Comparison of ENCODE assay signal across 20 mouse cellular contexts in genomic region chr1:58409553-58410197, GRCm38 (mm10). TPM values are rescaled to one million over a fixed set of nuclear protein-coding genes. Genes with fewer than 3 reads are reported as not detected.
DNase-seq lines count a peak whose midpoint lies in the region; ATAC-seq and TF ChIP-seq lines count a peak whose summit lies in the region.
"Had no signal": no experiment of that assay in that cellular context is flagged by ENCODE, and none has a peak within 500 bp of the region (broad histone marks: within the 10 kb centered on the region; RNA-seq: fewer than 3 reads in every experiment).

No protein-coding gene starts in this region.

- no peak for TF ChIP-seq POLR2A in lung, adult 2 months (IDR thresholded peaks at IDR 0.05; ENCODE audit: borderline replicate concordance, extremely low read depth, low read depth, low read length)

- no peaks in the 10 kb centered on the region for H3K27me3 ChIP-seq in embryonic facial prominence, embryonic 13.5 days
- H3K27me3 ChIP-seq in embryonic facial prominence, embryonic 10.5 days (replicated peaks; ENCODE audit: low read depth, poor library complexity, severe bottlenecking), result no peaks in the 10 kb centered on the region
- no peaks in the 10 kb centered on the region for H3K27me3 ChIP-seq in intestine, embryonic 14.5 days (replicated peaks; ENCODE audit: control insufficient read depth, insufficient read depth, low read length)
- no peaks in the 10 kb centered on the region for H3K27me3 ChIP-seq in intestine, embryonic 15.5 days (replicated peaks)
- no peaks in the 10 kb centered on the region for H3K27me3 ChIP-seq in lung, embryonic 16.5 days (ENCODE audit: control insufficient read depth, insufficient read depth, low read depth, low read length)
- H3K27me3 ChIP-seq: forebrain, embryonic 12.5 days; midbrain, embryonic 13.5 days had no signal

- peaks cover 77% of the 10 kb centered on the region for H3K36me3 ChIP-seq in embryonic facial prominence, embryonic 13.5 days
- peaks cover 88% of the 10 kb centered on the region for H3K36me3 ChIP-seq in embryonic facial prominence, embryonic 10.5 days (replicated peaks)
- H3K36me3 ChIP-seq in intestine, embryonic 14.5 days (ENCODE audit: control insufficient read depth, insufficient read depth, low read length), result peaks cover 76% of the 10 kb centered on the region
- H3K36me3 ChIP-seq in intestine, embryonic 15.5 days, result peaks cover 34% of the 10 kb centered on the region
- peaks cover 51% of the 10 kb centered on the region for H3K36me3 ChIP-seq in lung, embryonic 16.5 days (ENCODE audit: control insufficient read depth, insufficient read depth, low read length)

- H3K4me1 ChIP-seq in embryonic facial prominence, embryonic 13.5 days, result no peaks in the 10 kb centered on the region
- H3K4me1 ChIP-seq in embryonic facial prominence, embryonic 10.5 days, result no peaks in the 10 kb centered on the region
- no peaks in the 10 kb centered on the region for H3K4me1 ChIP-seq in intestine, embryonic 14.5 days (replicated peaks; ENCODE audit: control insufficient read depth, insufficient read depth, low read length)
- no peaks in the 10 kb centered on the region for H3K4me1 ChIP-seq in intestine, embryonic 15.5 days (replicated peaks)
- no peaks in the 10 kb centered on the region for H3K4me1 ChIP-seq in lung, embryonic 16.5 days (replicated peaks; ENCODE audit: control insufficient read depth, insufficient read depth, low read length)
- H3K4me1 ChIP-seq in lung, adult 2 months (ENCODE audit: control insufficient read depth, insufficient read depth, low read length), result no peaks in the 10 kb centered on the region
- H3K4me1 ChIP-seq: forebrain, embryonic 12.5 days; midbrain, embryonic 13.5 days had no signal

- H3K27ac ChIP-seq in embryonic facial prominence, embryonic 13.5 days, result 0 out of 2 replicates have a peak overlapping the region, but pooled peaks have one; percentile 16
- H3K27ac ChIP-seq in embryonic facial prominence, embryonic 10.5 days (replicated peaks), result no peak overlapping the region
- no peak overlapping the region for H3K27ac ChIP-seq in intestine, embryonic 14.5 days (ENCODE audit: low read depth)
- H3K27ac ChIP-seq in intestine, embryonic 15.5 days, result no peak overlapping the region
- no peak overlapping the region for H3K27ac ChIP-seq in lung, embryonic 16.5 days (ENCODE audit: low read length)
- H3K27ac ChIP-seq: forebrain, embryonic 12.5 days; gastrocnemius, adult 2 months; liver, embryonic 14.5 days; macrophage; midbrain, embryonic 13.5 days had no signal

- H3K9ac ChIP-seq in embryonic facial prominence, embryonic 13.5 days, result no peak overlapping the region
- H3K9ac ChIP-seq in intestine, embryonic 14.5 days (ENCODE audit: low read length), result no peak overlapping the region
- H3K9ac ChIP-seq in intestine, embryonic 15.5 days, result no peak overlapping the region
- H3K9ac ChIP-seq in lung, embryonic 16.5 days (ENCODE audit: low read length), result no peak overlapping the region
- H3K9ac ChIP-seq: forebrain, embryonic 12.5 days; liver, embryonic 14.5 days; midbrain, embryonic 13.5 days had no signal

- no peak overlapping the region for H3K4me2 ChIP-seq in embryonic facial prominence, embryonic 13.5 days
- H3K4me2 ChIP-seq in intestine, embryonic 14.5 days (ENCODE audit: low read length), result no peak overlapping the region
- no peak overlapping the region for H3K4me2 ChIP-seq in intestine, embryonic 15.5 days (replicated peaks)
- H3K4me2 ChIP-seq in lung, embryonic 16.5 days (ENCODE audit: low read depth, low read length), result no peak overlapping the region
- H3K4me2 ChIP-seq: forebrain, embryonic 12.5 days; midbrain, embryonic 13.5 days had no signal

- 81% methylated on average over 5 of the region's 5 CpGs for WGBS in embryonic facial prominence, embryonic 13.5 days
- WGBS in embryonic facial prominence, embryonic 10.5 days, result 84% methylated on average over 5 of the region's 5 CpGs
- 80% methylated on average over 5 of the region's 5 CpGs for WGBS in intestine, embryonic 14.5 days
- 82% methylated on average over 5 of the region's 5 CpGs for WGBS in intestine, embryonic 15.5 days
- WGBS in lung, embryonic 16.5 days, result 66% methylated on average over 5 of the region's 5 CpGs
- WGBS in lung, adult 2 months, result 66% methylated on average over 5 of the region's 5 CpGs

- H3K9me3 ChIP-seq in embryonic facial prominence, embryonic 13.5 days, result no peaks in the 10 kb centered on the region
- no peaks in the 10 kb centered on the region for H3K9me3 ChIP-seq in embryonic facial prominence, embryonic 10.5 days
- H3K9me3 ChIP-seq in intestine, embryonic 14.5 days (ENCODE audit: control insufficient read depth, low read length), result no peaks in the 10 kb centered on the region
- H3K9me3 ChIP-seq in intestine, embryonic 15.5 days, result no peaks in the 10 kb centered on the region
- no peaks in the 10 kb centered on the region for H3K9me3 ChIP-seq in lung, embryonic 16.5 days (ENCODE audit: control insufficient read depth, low read length)
- H3K9me3 ChIP-seq: forebrain, embryonic 12.5 days; midbrain, embryonic 13.5 days had no signal

- H3K4me3 ChIP-seq in embryonic facial prominence, embryonic 13.5 days, result no peak overlapping the region
- no peak overlapping the region for H3K4me3 ChIP-seq in embryonic facial prominence, embryonic 10.5 days
- H3K4me3 ChIP-seq in intestine, embryonic 14.5 days (ENCODE audit: low read depth, low read length), result no peak overlapping the region
- H3K4me3 ChIP-seq in intestine, embryonic 15.5 days (replicated peaks), result no peak overlapping the region
- no peak overlapping the region for H3K4me3 ChIP-seq in lung, embryonic 16.5 days (ENCODE audit: low read length)
- no peak overlapping the region for H3K4me3 ChIP-seq in lung, adult 2 months (replicated peaks; ENCODE audit: extremely low read depth, low read depth, low read length)
- H3K4me3 ChIP-seq: forebrain, embryonic 12.5 days; gastrocnemius, adult 2 months; midbrain, embryonic 13.5 days had no signal

- ATAC-seq in embryonic facial prominence, embryonic 13.5 days (ENCODE audit: insufficient number of reproducible peaks, insufficient read depth, low FRiP score, low TSS enrichment, low read depth), result no peak
- ATAC-seq in intestine, embryonic 14.5 days (replicated peaks; ENCODE audit: low FRiP score, low TSS enrichment, low read depth), result 0 out of 2 replicates have a peak, but pooled peaks have one; percentile 20
- no peak for ATAC-seq in intestine, embryonic 15.5 days
- 0 out of 2 replicates have a peak, but pooled peaks have one; percentile 23 for ATAC-seq in lung, embryonic 16.5 days (ENCODE audit: low read depth)
- ATAC-seq: activated CD4-positive, CD25-positive, alpha-beta regulatory T cell, adult 4 months; midbrain, embryonic 13.5 days had no signal

- DNase-seq in embryonic facial prominence, embryonic 10.5 days (ENCODE audit: low spot score), result no peak
- no peak for DNase-seq in intestine, embryonic 14.5 days (ENCODE audit: low spot score)
- no peak for DNase-seq in lung, adult 2 months
- peak; percentile 45 for DNase-seq in induced T-regulatory cell, adult 2 months (ENCODE audit: low read depth)
- DNase-seq in urinary bladder, adult 18-20 months (ENCODE audit: low spot score in 2 of 2), result no peak
- DNase-seq: adrenal gland, postnatal 25 days; cerebellum, adult 8-10 months; gastrocnemius, adult 2 months; kidney, adult 8-10 months; layer of hippocampus, postnatal 36 days; right cerebral cortex, adult 18-20 months; thymus, postnatal 4 days had no signal

- no peak for TF ChIP-seq CTCF in lung, adult 2 months (IDR thresholded peaks at IDR 0.05; ENCODE audit: insufficient read depth, low read length)

RNA-seq across cellular contexts. Expression of gene Clk1, which starts 14.2 kb away (rescaled TPM):
- polyA plus RNA-seq in embryonic facial prominence, embryonic 13.5 days (2015; fragmentation: Nextera tagmentation; extraction: Ambion mirVana), result 236 and 274 TPM in 2 replicates
- 139 and 160 TPM in 2 replicates for polyA plus RNA-seq in embryonic facial prominence, embryonic 10.5 days (2016; fragmentation: Nextera tagmentation; extraction: Ambion mirVana)
- 170 and 203 TPM in 2 replicates for polyA plus RNA-seq in intestine, embryonic 14.5 days (2014; fragmentation: Nextera tagmentation; extraction: Ambion mirVana)
- polyA plus RNA-seq in intestine, embryonic 15.5 days (2015; fragmentation: Nextera tagmentation; extraction: Ambion mirVana), result 153 and 157 TPM in 2 replicates
- polyA plus RNA-seq in lung, embryonic 16.5 days (2015; fragmentation: Nextera tagmentation; extraction: Ambion mirVana), result 205 and 227 TPM in 2 replicates
- polyA plus RNA-seq in lung, adult 2 months (2012; rRNA removed), result 46.5 and 89.9 TPM in 2 replicates

RNA-seq across cellular contexts. Expression of gene Bzw1, which starts 17.0 kb away (rescaled TPM):
- polyA plus RNA-seq in embryonic facial prominence, embryonic 13.5 days (2015; fragmentation: Nextera tagmentation; extraction: Ambion mirVana), result 344 and 384 TPM in 2 replicates
- polyA plus RNA-seq in embryonic facial prominence, embryonic 10.5 days (2016; fragmentation: Nextera tagmentation; extraction: Ambion mirVana), result 444 and 446 TPM in 2 replicates
- 357 and 398 TPM in 2 replicates for polyA plus RNA-seq in intestine, embryonic 14.5 days (2014; fragmentation: Nextera tagmentation; extraction: Ambion mirVana)
- 294 and 358 TPM in 2 replicates for polyA plus RNA-seq in intestine, embryonic 15.5 days (2015; fragmentation: Nextera tagmentation; extraction: Ambion mirVana)
- polyA plus RNA-seq in lung, embryonic 16.5 days (2015; fragmentation: Nextera tagmentation; extraction: Ambion mirVana), result 299 and 329 TPM in 2 replicates
- 14.5 and 20.3 TPM in 2 replicates for polyA plus RNA-seq in lung, adult 2 months (2012; rRNA removed)

RNA-seq across cellular contexts. Expression of gene Nif3l1, which starts 35.3 kb away (rescaled TPM):
- polyA plus RNA-seq in embryonic facial prominence, embryonic 13.5 days (2015; fragmentation: Nextera tagmentation; extraction: Ambion mirVana), result 51.6 and 52.9 TPM in 2 replicates
- polyA plus RNA-seq in embryonic facial prominence, embryonic 10.5 days (2016; fragmentation: Nextera tagmentation; extraction: Ambion mirVana), result 76.9 and 78.4 TPM in 2 replicates
- 53.1 and 55.3 TPM in 2 replicates for polyA plus RNA-seq in intestine, embryonic 14.5 days (2014; fragmentation: Nextera tagmentation; extraction: Ambion mirVana)
- 38.0 and 43.4 TPM in 2 replicates for polyA plus RNA-seq in intestine, embryonic 15.5 days (2015; fragmentation: Nextera tagmentation; extraction: Ambion mirVana)
- 37.4 and 37.8 TPM in 2 replicates for polyA plus RNA-seq in lung, embryonic 16.5 days (2015; fragmentation: Nextera tagmentation; extraction: Ambion mirVana)
- polyA plus RNA-seq in lung, adult 2 months (2012; rRNA removed), result 13.9 and 19.2 TPM in 2 replicates

RNA-seq across cellular contexts. Expression of gene Ppil3, which starts 35.6 kb away (rescaled TPM):
- polyA plus RNA-seq in embryonic facial prominence, embryonic 13.5 days (2015; fragmentation: Nextera tagmentation; extraction: Ambion mirVana), result 55.7 and 66.1 TPM in 2 replicates
- 63.3 and 69.2 TPM in 2 replicates for polyA plus RNA-seq in embryonic facial prominence, embryonic 10.5 days (2016; fragmentation: Nextera tagmentation; extraction: Ambion mirVana)
- 58.7 and 64.1 TPM in 2 replicates for polyA plus RNA-seq in intestine, embryonic 14.5 days (2014; fragmentation: Nextera tagmentation; extraction: Ambion mirVana)
- polyA plus RNA-seq in intestine, embryonic 15.5 days (2015; fragmentation: Nextera tagmentation; extraction: Ambion mirVana), result 46.0 and 49.6 TPM in 2 replicates
- 45.8 and 52.5 TPM in 2 replicates for polyA plus RNA-seq in lung, embryonic 16.5 days (2015; fragmentation: Nextera tagmentation; extraction: Ambion mirVana)
- polyA plus RNA-seq in lung, adult 2 months (2012; rRNA removed), result 9.8 and 15.0 TPM in 2 replicates

Comparison
In these comparisons a context has a peak if more than half of its experiments do, and no peak if none do; other contexts are left out.
1. ATAC-seq: peak in intestine, embryonic 14.5 days (single experiment) and lung, embryonic 16.5 days (single experiment); none in embryonic facial prominence, embryonic 13.5 days (single experiment) and intestine, embryonic 15.5 days (single experiment).
2. RNA of gene Bzw1, which starts 17.0 kb away (polyA plus RNA-seq): 444 to 446 TPM in embryonic facial prominence, embryonic 10.5 days, 344 to 384 TPM in embryonic facial prominence, embryonic 13.5 days, 294 to 358 TPM in intestine, embryonic 15.5 days, 357 to 398 TPM in intestine, embryonic 14.5 days and 299 to 329 TPM in lung, embryonic 16.5 days; 14.5 to 20.3 TPM in lung, adult 2 months; every median in the first group is over 10 times any median in the second.